Mouse (Mus musculus) E14TG2a.4 (cell line): Measurements from ENCODE around the gene Olfr750.

ENCODE experiments used
- CTCF ChIP-seq: conservative IDR thresholded peaks from 2 replicates; pipeline ENCODE4 v1.5.1; 2014; ENCODE audit warnings: low read length
- NANOG ChIP-seq: IDR thresholded peaks from 2 replicates; pipeline ENCODE4 v1.6.1; 2014; ENCODE audit warnings: borderline replicate concordance, low read length, mixed read lengths

DNA sequence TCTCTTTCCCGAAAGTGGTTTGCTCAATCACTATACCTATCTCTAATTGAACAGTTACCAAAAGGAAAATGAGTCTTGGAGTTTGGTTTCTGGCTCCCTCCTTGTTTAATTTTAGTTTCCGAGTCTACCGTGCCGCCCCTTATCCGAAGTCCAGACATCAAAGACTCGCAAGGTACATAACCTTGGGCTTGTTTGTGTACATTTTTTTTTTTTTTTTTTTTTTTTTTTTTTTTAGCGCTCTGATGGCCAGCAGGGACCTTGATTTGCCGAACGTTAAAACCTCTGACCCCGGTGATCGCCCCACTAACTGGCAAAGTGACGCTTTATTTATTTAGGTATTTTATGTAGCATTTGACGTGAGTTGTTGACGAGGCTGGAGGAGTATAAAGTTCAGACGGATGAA, 15.4 kb upstream of the Olfr750 start:
- TF ChIP-seq CTCF (no peak), NANOG (no peak)
